Mouse (Mus musculus): ENCODE data around the gene Wdfy4.

- TF ChIP-seq CTCF (IDR thresholded peaks at IDR 0.05; ENCODE audit: low read depth): no peak
- no peak for TF ChIP-seq EP300 (IDR thresholded peaks at IDR 0.05; ENCODE audit: low read depth)
These were observed 122.3 kb downstream of the Wdfy4 start for GRCm38 (mm10) chr14:33062996-33063395.
